Mouse (Mus musculus) CD4-positive helper T cell, adult 2 months (primary cell): ENCODE measurements around the gene Ednra.

Experiments used
- DNase-seq: peaks from one replicate; pipeline ENCODE4 v3.0.0-alpha.2; 2012; ENCODE audit warnings: low read depth, missing footprints, low spot score

The Ednra gene

DNA sequence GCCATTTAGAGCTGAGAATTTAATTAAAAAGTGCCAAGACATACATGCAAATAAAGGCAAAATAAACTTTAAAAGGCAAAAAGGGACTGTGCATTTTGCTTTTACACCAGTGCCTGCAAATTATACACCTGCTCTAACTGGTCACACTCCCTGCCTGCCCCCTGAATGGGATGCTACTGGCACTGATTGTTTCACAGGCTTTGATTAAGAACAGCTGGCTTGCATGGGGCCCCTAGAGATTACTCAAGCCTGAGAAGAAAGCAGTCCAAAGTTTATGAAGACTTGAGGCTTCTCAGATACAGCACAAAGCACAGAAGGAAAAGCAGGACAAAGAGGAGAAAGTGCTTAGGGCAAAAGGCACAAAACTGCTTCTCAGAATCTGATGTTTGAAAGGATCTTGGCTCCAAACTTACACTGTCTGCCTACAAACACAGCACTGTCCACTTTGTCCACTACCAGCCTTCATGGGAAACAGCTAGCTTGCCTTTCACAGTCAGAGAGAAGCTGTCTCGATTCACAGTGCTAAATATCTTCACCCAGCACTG, 73.5 kb downstream of the Ednra start:
- no peak for DNase-seq

GRCm38 (mm10) chr8:77640093-77640839, 84.0 kb downstream of the Ednra start:
- no peak for DNase-seq

GRCm38 (mm10) chr8:77637593-77637992, 86.7 kb downstream of the Ednra start:
- no peak for DNase-seq

GRCm38 (mm10) chr8:77634035-77634434, 90.2 kb downstream of the Ednra start:
- no peak for DNase-seq

GRCm38 (mm10) chr8:77633211-77633610, 91.1 kb downstream of the Ednra start:
- no peak for DNase-seq

DNA sequence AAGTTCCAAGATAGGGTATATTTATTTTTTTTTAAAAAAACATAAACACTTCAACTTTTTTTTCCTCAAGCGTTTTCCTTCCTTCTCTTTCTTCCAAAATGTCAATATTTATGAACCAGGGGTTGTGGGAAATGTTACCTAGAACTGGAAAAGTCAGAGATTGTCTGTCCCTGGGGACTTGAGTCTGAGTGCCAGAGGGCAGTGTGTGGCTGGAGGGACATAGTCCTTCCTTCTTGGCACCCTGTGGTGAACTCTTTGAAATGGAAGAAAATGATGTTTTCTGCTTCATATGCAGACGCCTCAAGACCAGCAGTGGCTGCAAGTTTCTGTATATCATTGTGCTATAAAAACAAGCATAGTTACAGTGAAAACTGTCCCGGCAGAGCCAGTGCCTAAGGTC, 93.6 kb downstream of the Ednra start:
- DNase-seq = no peak

GRCm38 (mm10) chr8:77629858-77630537, 94.3 kb downstream of the Ednra start:
- peak; percentile 73 for DNase-seq

DNA sequence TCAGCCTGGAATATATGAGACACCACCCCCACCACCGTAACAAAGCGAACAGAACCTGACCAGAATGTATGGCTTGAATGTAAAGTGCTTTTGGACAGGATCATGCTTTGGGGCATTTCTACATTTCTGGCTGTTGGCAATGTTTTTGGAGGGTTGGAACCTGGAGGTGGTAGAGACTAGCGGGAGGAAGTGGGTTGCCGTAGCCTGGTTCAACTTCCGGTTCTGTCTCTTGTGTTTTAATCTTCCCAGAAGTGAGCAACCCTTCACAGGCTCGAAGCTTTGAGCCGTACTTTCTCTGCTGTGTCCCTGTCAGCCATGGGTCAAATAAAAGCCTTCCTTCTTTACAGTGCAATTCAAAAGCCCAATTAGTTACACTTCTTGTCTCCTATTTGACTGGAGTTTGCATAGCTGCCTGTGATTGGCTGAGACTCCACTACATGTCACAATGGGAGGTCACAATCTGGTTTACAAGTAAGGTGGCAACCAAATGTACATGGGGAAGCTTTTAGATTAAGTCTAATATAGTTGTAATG, 100.5 kb downstream of the Ednra start:
- DNase-seq = peak; percentile 21

DNA sequence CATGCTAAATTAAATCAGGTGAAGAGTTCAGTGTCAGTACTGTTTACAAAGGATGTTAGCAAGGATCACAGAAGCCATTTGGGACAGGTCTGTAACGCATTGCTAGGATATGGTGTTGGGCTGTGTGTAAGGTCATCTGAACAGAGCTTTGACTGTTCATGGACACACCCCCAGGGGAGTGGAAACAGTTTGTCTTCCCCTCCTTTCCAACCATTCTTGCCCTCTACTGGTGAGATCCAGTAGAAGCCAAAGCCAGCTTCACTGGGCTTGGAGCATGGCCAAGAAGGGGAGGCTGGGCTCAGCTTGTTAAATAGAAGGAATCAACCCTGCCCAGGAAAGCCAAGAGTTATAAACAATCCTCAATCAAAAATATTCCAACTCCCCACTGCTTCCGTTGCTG, 106.3 kb downstream of the Ednra start:
- peak; percentile 15 for DNase-seq
